Mouse (Mus musculus) brain, embryonic 14.5 days (tissue): ENCODE measurements around the gene Lexm. TPM values are rescaled to one million over a fixed set of nuclear protein-coding genes. Genes with fewer than 3 reads are reported as not detected.

ENCODE experiments used
- DNase-seq: peaks from one replicate; pipeline ENCODE4 v3.0.0-alpha.2; 2011; ENCODE audit warnings: low read depth
- CTCF ChIP-seq: fragments of 200-500 bp; IDR thresholded peaks from 2 replicates; pipeline ENCODE4 v1.5.1; 2012; ENCODE audit warnings: inconsistent platforms, mild to moderate bottlenecking, moderate library complexity, borderline replicate concordance; ENCODE audit not compliant: insufficient read depth, insufficient read length; ENCODE audit errors: extremely low read depth
- POLR2A ChIP-seq: fragments of 200-500 bp; IDR thresholded peaks from 2 replicates; pipeline ENCODE4 v1.6.1; 2012; ENCODE audit warnings: mild to moderate bottlenecking, inconsistent platforms, borderline replicate concordance; ENCODE audit not compliant: poor library complexity, insufficient read depth, insufficient read length, severe bottlenecking; ENCODE audit errors: extremely low read depth
- polyA plus RNA-seq: library from polyadenylated mRNA; depleted of rRNA; stranded (reverse); fragments of >200 nt; gene quantifications from 2 replicates; pipeline ENCODE4 v1.2.3, GENCODE M21; 2012; rRNA removed

Gene Lexm
- 0.05 TPM in 1 of 2 replicates, not detected in the other for polyA plus RNA-seq

DNA sequence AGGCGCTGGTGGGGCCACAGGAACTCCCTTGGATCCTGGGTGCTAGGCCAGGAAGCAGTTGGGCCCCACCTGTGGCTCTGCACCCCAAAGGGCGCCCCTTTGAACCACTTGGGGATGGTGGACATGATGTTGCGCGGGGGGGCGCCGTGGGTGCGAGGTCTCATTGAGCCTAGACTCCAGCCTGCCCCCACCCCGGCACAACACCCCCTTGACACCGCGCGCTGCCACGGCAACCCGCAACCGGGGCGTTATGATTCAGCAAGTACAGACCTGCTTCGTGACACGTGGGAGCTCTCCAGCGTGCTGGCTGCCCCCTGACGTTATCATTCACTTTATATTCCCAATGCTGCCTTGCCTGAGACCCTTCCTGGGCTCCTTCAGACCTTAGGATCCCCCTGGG, at the start of gene Lexm:
Lexm (minus strand) TSS at position 186 of the 400 bp plus-strand sequence.
- DNase-seq: no peak
- TF ChIP-seq CTCF (no peak), POLR2A (no peak)

GRCm38 (mm10) chr4:106666546-106666945, 49.5 kb upstream of the Lexm start:
- TF ChIP-seq CTCF (no peak), POLR2A (no peak)
- DNase-seq: no peak

GRCm38 (mm10) chr4:106665673-106666072, 48.6 kb upstream of the Lexm start:
- no peak for TF ChIP-seq POLR2A
- TF ChIP-seq CTCF: no peak
- no peak for DNase-seq

DNA sequence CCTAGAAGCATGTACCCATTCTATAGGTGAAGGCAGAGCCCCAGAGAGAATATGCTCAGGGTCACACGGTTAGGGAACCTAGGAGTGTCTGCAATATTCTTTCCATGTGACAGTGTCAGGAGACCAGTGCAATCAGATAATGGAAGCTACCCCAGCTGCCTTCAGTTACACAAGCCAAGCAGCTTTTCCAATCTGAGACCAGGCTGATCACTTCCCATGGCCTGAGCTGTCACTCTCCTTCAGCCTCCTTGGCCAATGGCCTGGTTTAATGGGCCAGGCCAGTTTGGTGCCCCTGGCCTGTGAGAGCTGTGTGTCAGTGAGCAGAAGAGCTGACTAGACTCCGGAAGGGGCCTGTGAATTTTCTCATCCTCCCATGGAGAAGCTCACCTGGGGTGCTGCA, 48.2 kb upstream of the Lexm start:
- TF ChIP-seq CTCF (no peak), POLR2A (no peak)
- no peak for DNase-seq

- TF ChIP-seq POLR2A (no peak), CTCF (no peak)
- no peak for DNase-seq
Measured at GRCm38 (mm10) chr4:106664697-106665096, 47.7 kb upstream of the Lexm start.

- DNase-seq: no peak
- TF ChIP-seq CTCF (no peak), POLR2A (no peak)
Measured at GRCm38 (mm10) chr4:106663956-106664470, 47.0 kb upstream of the Lexm start.

DNA sequence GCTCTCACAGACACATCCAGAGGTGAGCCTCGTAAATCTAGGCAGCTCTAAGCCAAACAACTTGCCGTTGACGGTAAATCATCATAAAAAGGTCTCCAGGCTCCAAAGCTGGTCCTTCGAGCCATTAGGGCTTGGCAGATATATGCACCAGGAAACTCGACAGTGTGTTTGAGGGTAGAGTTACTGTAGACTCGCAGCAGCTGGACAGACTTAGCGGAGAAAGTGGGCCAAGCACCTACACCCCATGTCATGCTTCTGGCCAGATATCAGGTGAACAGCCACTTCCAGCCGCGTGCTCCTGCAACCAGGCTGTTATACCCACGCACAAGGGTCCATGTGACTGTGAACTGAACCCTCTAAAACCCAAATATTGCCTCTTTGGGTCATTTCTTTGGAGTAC, 38.6 kb upstream of the Lexm start:
- DNase-seq: no peak
- TF ChIP-seq CTCF (no peak), POLR2A (no peak)

DNA sequence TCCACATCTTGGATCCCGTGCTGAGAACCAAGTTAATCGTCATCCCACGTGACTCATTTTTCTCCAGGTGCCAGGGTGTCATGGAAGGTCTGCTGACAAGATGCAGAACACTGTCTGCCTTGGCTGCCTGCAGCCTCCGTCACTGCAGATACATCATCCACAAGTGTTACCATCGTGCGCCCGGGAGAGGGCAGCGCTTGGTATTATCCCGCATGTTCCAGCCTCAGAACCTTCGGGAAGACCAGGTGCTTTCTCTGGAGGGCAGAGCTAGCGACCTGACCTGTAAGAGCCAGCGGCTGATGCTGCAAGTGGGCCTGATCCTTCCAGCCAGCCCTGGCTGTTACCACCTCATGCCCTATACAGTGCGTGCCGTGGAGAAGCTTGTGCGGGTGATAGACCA, 36.0 kb upstream of the Lexm start:
- DNase-seq: no peak

DNA sequence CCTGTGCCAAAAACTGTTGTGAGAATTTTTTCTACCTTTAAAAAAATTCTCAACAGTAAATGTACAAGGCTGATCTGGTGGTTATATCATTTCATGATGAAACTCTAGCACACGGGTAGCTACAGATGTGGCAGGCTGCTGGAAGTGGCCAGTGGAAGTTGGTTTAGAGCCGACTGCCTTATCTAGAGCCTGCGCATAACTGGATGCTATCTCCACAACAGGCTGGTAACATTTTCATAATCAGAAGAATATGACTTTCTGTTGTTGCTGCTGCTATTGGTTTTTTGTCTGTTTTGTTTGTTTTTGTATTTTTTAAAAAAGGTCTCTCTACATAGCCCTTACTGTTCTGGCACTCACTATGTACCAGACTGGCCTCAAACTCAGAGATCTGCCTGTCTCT, 35.5 kb upstream of the Lexm start:
- no peak for DNase-seq
- TF ChIP-seq POLR2A: no peak
- TF ChIP-seq CTCF: no peak

More for the DNA sequence above, 36.0 kb upstream of the Lexm start:
- no peak for TF ChIP-seq CTCF
- no peak for TF ChIP-seq POLR2A

DNA sequence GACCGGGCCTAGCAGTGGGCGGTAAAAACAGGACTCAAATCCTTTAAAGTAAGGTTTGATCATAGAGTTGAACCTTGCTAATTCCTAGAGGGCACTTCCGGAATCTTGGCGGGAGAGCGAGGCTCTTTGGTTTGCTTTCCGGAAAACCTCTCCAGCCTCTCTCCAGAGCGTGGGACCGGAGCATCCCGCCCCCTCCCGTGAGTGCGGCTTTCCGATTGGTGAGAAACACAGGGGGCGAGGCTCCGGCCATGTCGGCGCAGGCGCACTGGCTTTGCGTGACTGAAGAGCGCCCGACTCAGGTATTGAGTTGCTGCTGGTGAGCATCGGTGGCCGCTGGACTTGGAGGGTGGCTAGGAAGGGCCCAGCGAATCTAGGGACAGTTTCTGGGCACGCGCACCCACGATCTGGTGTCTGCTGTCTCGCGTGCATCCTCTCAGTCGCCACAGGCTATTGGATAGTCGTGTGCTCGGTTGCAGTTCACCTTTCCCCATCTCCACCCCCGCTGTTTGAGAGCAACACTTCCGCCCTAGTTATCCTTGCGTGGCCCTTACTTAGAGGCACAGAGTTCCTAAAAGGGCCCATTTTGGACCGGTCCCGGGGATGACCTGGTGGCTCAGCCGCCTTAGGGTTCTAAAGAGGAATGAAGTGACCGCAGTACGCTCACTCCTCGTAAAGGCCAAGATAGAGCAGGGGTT, 33.9 kb upstream of the Lexm start, which contains the start of gene Pars2:
Pars2 (plus strand) TSS at position 237 of the 695 bp plus-strand sequence.
- TF ChIP-seq CTCF (no peak), POLR2A (peak; percentile 62; the same call in 1 of the 2 replicates)
- peak; percentile 99 for DNase-seq

- no peak for TF ChIP-seq CTCF
- DNase-seq: no peak
Measured at GRCm38 (mm10) chr4:106647137-106647536, 30.1 kb upstream of the Lexm start.

- TF ChIP-seq POLR2A (no peak), CTCF (no peak)
- no peak for DNase-seq
Measured at GRCm38 (mm10) chr4:106645797-106646196, 28.8 kb upstream of the Lexm start.
